In genomic region chr12:27118581-27118980, GRCm38 (mm10) we compare ENCODE assay signal across 30 mouse cellular contexts.
DNase-seq lines count a peak whose midpoint lies in the region; ATAC-seq and TF ChIP-seq lines count a peak whose summit lies in the region.
"Had no signal": no experiment of that assay in that cellular context is flagged by ENCODE, and none has a peak within 500 bp of the region (broad histone marks: within the 10 kb centered on the region; RNA-seq: fewer than 3 reads in every experiment).

No protein-coding gene starts in this region.

- no peak overlapping the region for H3K9ac ChIP-seq in midbrain, postnatal 0 days (replicated peaks; ENCODE audit: low read length, poor library complexity, severe bottlenecking)
- H3K9ac ChIP-seq in liver, embryonic 12.5 days = no peak overlapping the region
- H3K9ac ChIP-seq: forebrain, embryonic 13.5 days; hindbrain, embryonic 13.5 days; limb, embryonic 13.5 days; liver, postnatal 0 days; midbrain, embryonic 13.5 days; neural tube, embryonic 15.5 days had no signal

- DNase-seq in adrenal gland, postnatal 25 days = peak; percentile 18
- DNase-seq in adrenal gland, postnatal 4 days (ENCODE audit: low spot score in 2 of 2) = no peak
- DNase-seq in midbrain, postnatal 0 days (ENCODE audit: low spot score) = peak; percentile 56
- no peak for DNase-seq in midbrain, embryonic 10.5 days (ENCODE audit: low spot score)
- peak; percentile 96 for DNase-seq in cerebellum, postnatal 10 days
- no peak for DNase-seq in layer of hippocampus, adult 18-20 months (ENCODE audit: low spot score in 2 of 2)
- DNase-seq in right cerebral cortex, postnatal 10 days (ENCODE audit: low spot score in 2 of 2) = no peak
- DNase-seq: adrenal gland, postnatal 10 days; gastrocnemius, postnatal 10 days; heart, postnatal 14 days; kidney, adult 11 months; kidney, postnatal 14 days; liver, postnatal 0 days; lung, postnatal 4 days; retina, postnatal 1 day; right cerebral cortex, postnatal 4 days; thymus, adult 18-20 months; thymus, postnatal 25 days had no signal

- no peaks in the 10 kb centered on the region for H3K27me3 ChIP-seq in midbrain, postnatal 0 days (ENCODE audit: insufficient read depth, low read length)
- H3K27me3 ChIP-seq in midbrain, embryonic 10.5 days (ENCODE audit: low read depth, poor library complexity, severe bottlenecking) = no peaks in the 10 kb centered on the region
- no peaks in the 10 kb centered on the region for H3K27me3 ChIP-seq in liver, embryonic 12.5 days (replicated peaks)
- H3K27me3 ChIP-seq: forebrain, embryonic 13.5 days; hindbrain, embryonic 13.5 days; limb, embryonic 13.5 days; megakaryocyte, embryonic 14.5 days; midbrain, embryonic 13.5 days; neural tube, embryonic 15.5 days had no signal

- 80% methylated on average over 6 of the region's 6 CpGs for WGBS in midbrain, postnatal 0 days
- WGBS in midbrain, embryonic 10.5 days = 90% methylated on average over 6 of the region's 6 CpGs
- WGBS in liver, embryonic 12.5 days (ENCODE audit: insufficient replicate concordance) = 71% methylated on average over 6 of the region's 6 CpGs

- H3K27ac ChIP-seq in midbrain, postnatal 0 days (ENCODE audit: low read depth, low read length) = no peak overlapping the region
- H3K27ac ChIP-seq in midbrain, embryonic 10.5 days (replicated peaks) = no peak overlapping the region
- H3K27ac ChIP-seq in liver, embryonic 12.5 days = no peak overlapping the region
- H3K27ac ChIP-seq: forebrain, embryonic 13.5 days; hindbrain, embryonic 13.5 days; limb, embryonic 13.5 days; midbrain, embryonic 13.5 days; neural tube, embryonic 15.5 days; stomach, postnatal 0 days had no signal

- H3K36me3 ChIP-seq in midbrain, postnatal 0 days (ENCODE audit: insufficient read depth, low read length) = no peaks in the 10 kb centered on the region
- H3K36me3 ChIP-seq in midbrain, embryonic 10.5 days = no peaks in the 10 kb centered on the region
- no peaks in the 10 kb centered on the region for H3K36me3 ChIP-seq in liver, embryonic 12.5 days
- H3K36me3 ChIP-seq: G1E; hindbrain, embryonic 13.5 days; limb, embryonic 13.5 days; midbrain, embryonic 13.5 days; neural tube, embryonic 15.5 days had no signal

- no peak overlapping the region for H3K4me2 ChIP-seq in midbrain, postnatal 0 days (ENCODE audit: low read depth, low read length, poor library complexity, severe bottlenecking)
- no peak overlapping the region for H3K4me2 ChIP-seq in liver, embryonic 12.5 days
- H3K4me2 ChIP-seq: forebrain, embryonic 13.5 days; hindbrain, embryonic 13.5 days; limb, embryonic 13.5 days; liver, embryonic 11.5 days; midbrain, embryonic 13.5 days; neural tube, embryonic 15.5 days had no signal

- H3K4me3 ChIP-seq in midbrain, postnatal 0 days (ENCODE audit: low read depth, low read length) = no peak overlapping the region
- H3K4me3 ChIP-seq in midbrain, embryonic 10.5 days = no peak overlapping the region
- H3K4me3 ChIP-seq in liver, embryonic 12.5 days = no peak overlapping the region
- H3K4me3 ChIP-seq: forebrain, embryonic 13.5 days; hindbrain, embryonic 13.5 days; limb, embryonic 13.5 days; megakaryocyte, embryonic 14.5 days; midbrain, embryonic 13.5 days; neural tube, embryonic 15.5 days had no signal

- no peak for ATAC-seq in midbrain, postnatal 0 days (ENCODE audit: low FRiP score)
- no peak for ATAC-seq in liver, embryonic 12.5 days
- ATAC-seq: forebrain, embryonic 13.5 days; inflammation-experienced regulatory T-cells, adult 6 months; liver, postnatal 0 days; lung, postnatal 0 days; midbrain, embryonic 13.5 days had no signal

- no peak for TF ChIP-seq CTCF in midbrain, postnatal 0 days (IDR thresholded peaks at IDR 0.05)

- H3K9me3 ChIP-seq in midbrain, postnatal 0 days (ENCODE audit: low read length) = no peaks in the 10 kb centered on the region
- no peaks in the 10 kb centered on the region for H3K9me3 ChIP-seq in midbrain, embryonic 10.5 days (replicated peaks)
- no peaks in the 10 kb centered on the region for H3K9me3 ChIP-seq in liver, embryonic 12.5 days (replicated peaks)
- H3K9me3 ChIP-seq: forebrain, embryonic 13.5 days; hindbrain, embryonic 13.5 days; limb, embryonic 13.5 days; midbrain, embryonic 13.5 days; neural tube, embryonic 15.5 days had no signal

- H3K4me1 ChIP-seq in midbrain, postnatal 0 days (ENCODE audit: insufficient read depth, low read length) = no peaks in the 10 kb centered on the region
- peaks cover 15% of the 10 kb centered on the region for H3K4me1 ChIP-seq in midbrain, embryonic 10.5 days
- no peaks in the 10 kb centered on the region for H3K4me1 ChIP-seq in liver, embryonic 12.5 days
- H3K4me1 ChIP-seq: megakaryocyte, embryonic 14.5 days; neural tube, embryonic 15.5 days had no signal

Comparison
In these comparisons a context has a peak if more than half of its experiments do, and no peak if none do; other contexts are left out.
1. DNase-seq: peak in adrenal gland, postnatal 25 days (single experiment), midbrain, postnatal 0 days (single experiment) and cerebellum, postnatal 10 days (2 of 2); none in adrenal gland, postnatal 4 days (0 of 2), midbrain, embryonic 10.5 days (single experiment), layer of hippocampus, adult 18-20 months (0 of 2) and right cerebral cortex, postnatal 10 days (0 of 2).